Mouse (Mus musculus): Measurements from ENCODE around the gene Mrpl53. TPM values are rescaled to one million over a fixed set of nuclear protein-coding genes. Genes with fewer than 3 reads are reported as not detected.

Mrpl53 gene
- polyA plus RNA-seq, 1 experiment from 2014 or later: 124 TPM

MicroRNA genes within 50 kb of the gene (microRNA counts, 519-probe panel; counts per million panel counts)
- microRNA mmu-miR-3470a+mmu-miR-3470b: 470 counts per million, percentile 58 among the panel's probes with 10 or more counts

Small RNA genes lying within 50 kb of the gene (microRNA-seq; reads per million reads assigned to microRNA genes)
- not detected for gene Mir3470a

Other genes starting within 250 kb of the Mrpl53 start
- gene Sema4f, start 169.3 kb upstream of the Mrpl53 start, polyA plus RNA-seq (2016; fragmentation: Nextera tagmentation; extraction: Ambion mirVana): 10.8 and 10.9 TPM in 2 replicates
- 0.20 and 1.1 TPM in 2 replicates for gene M1ap, start 162.1 kb upstream of the Mrpl53 start, polyA plus RNA-seq (2016; fragmentation: Nextera tagmentation; extraction: Ambion mirVana)
- 8.5 and 10.3 TPM in 2 replicates for gene Dok1, start 75.6 kb upstream of the Mrpl53 start, polyA plus RNA-seq (2016; fragmentation: Nextera tagmentation; extraction: Ambion mirVana)
- 16.8 and 19.2 TPM in 2 replicates for gene Loxl3, start 74.9 kb upstream of the Mrpl53 start, polyA plus RNA-seq (2016; fragmentation: Nextera tagmentation; extraction: Ambion mirVana)
- 149 and 158 TPM in 2 replicates for gene Aup1, start 54.5 kb upstream of the Mrpl53 start, polyA plus RNA-seq (2016; fragmentation: Nextera tagmentation; extraction: Ambion mirVana)
- gene Htra2, start 53.8 kb upstream of the Mrpl53 start, polyA plus RNA-seq (2016; fragmentation: Nextera tagmentation; extraction: Ambion mirVana): 59.9 and 63.4 TPM in 2 replicates
- gene Dqx1, start 51.2 kb upstream of the Mrpl53 start, polyA plus RNA-seq (2016; fragmentation: Nextera tagmentation; extraction: Ambion mirVana): 0.76 and 1.2 TPM in 2 replicates
- 4.4 and 6.0 TPM in 2 replicates for gene Tlx2, start 38.7 kb upstream of the Mrpl53 start, polyA plus RNA-seq (2016; fragmentation: Nextera tagmentation; extraction: Ambion mirVana)
- 39.1 and 39.5 TPM in 2 replicates for gene Pcgf1, start 31.2 kb upstream of the Mrpl53 start, polyA plus RNA-seq (2016; fragmentation: Nextera tagmentation; extraction: Ambion mirVana)
- 0.69 TPM in 1 of 2 replicates, not detected in the other for gene Lbx2, start 22.7 kb upstream of the Mrpl53 start, polyA plus RNA-seq (2016; fragmentation: Nextera tagmentation; extraction: Ambion mirVana)
- 3.3 and 3.9 TPM in 2 replicates for gene Ccdc142, start 7.4 kb upstream of the Mrpl53 start, polyA plus RNA-seq (2016; fragmentation: Nextera tagmentation; extraction: Ambion mirVana)
- gene Gm42688, start 7.4 kb upstream of the Mrpl53 start, polyA plus RNA-seq (2016; fragmentation: Nextera tagmentation; extraction: Ambion mirVana): 3.6 and 5.0 TPM in 2 replicates
- gene Mogs, start 6.5 kb downstream of the Mrpl53 start, polyA plus RNA-seq (2016; fragmentation: Nextera tagmentation; extraction: Ambion mirVana): 42.6 TPM in 2 replicates
- 206 and 212 TPM in 2 replicates for gene Wbp1, start 12.5 kb downstream of the Mrpl53 start, polyA plus RNA-seq (2016; fragmentation: Nextera tagmentation; extraction: Ambion mirVana)
- gene Ino80b, start 16.4 kb downstream of the Mrpl53 start, polyA plus RNA-seq (2016; fragmentation: Nextera tagmentation; extraction: Ambion mirVana): 19.6 and 19.9 TPM in 2 replicates
- 40.7 and 42.6 TPM in 2 replicates for gene Rtkn, start 26.4 kb downstream of the Mrpl53 start, polyA plus RNA-seq (2016; fragmentation: Nextera tagmentation; extraction: Ambion mirVana)
- gene Wdr54, start 47.4 kb downstream of the Mrpl53 start, polyA plus RNA-seq (2016; fragmentation: Nextera tagmentation; extraction: Ambion mirVana): 11.2 and 11.5 TPM in 2 replicates
- gene 1700003E16Rik, start 47.4 kb downstream of the Mrpl53 start, polyA plus RNA-seq (2016; fragmentation: Nextera tagmentation; extraction: Ambion mirVana): 4.4 and 5.2 TPM in 2 replicates
- gene Dctn1, start 56.9 kb downstream of the Mrpl53 start, polyA plus RNA-seq (2016; fragmentation: Nextera tagmentation; extraction: Ambion mirVana): 158 and 168 TPM in 2 replicates
- gene Slc4a5, start 110.8 kb downstream of the Mrpl53 start, polyA plus RNA-seq (2016; fragmentation: Nextera tagmentation; extraction: Ambion mirVana): 5.0 and 6.1 TPM in 2 replicates
- 29.8 and 30.0 TPM in 2 replicates for gene Mthfd2, start 216.9 kb downstream of the Mrpl53 start, polyA plus RNA-seq (2016; fragmentation: Nextera tagmentation; extraction: Ambion mirVana)
- 52.5 and 55.4 TPM in 2 replicates for gene Mob1a, start 217.0 kb downstream of the Mrpl53 start, polyA plus RNA-seq (2016; fragmentation: Nextera tagmentation; extraction: Ambion mirVana)
- gene Bola3, start 240.1 kb downstream of the Mrpl53 start, polyA plus RNA-seq (2016; fragmentation: Nextera tagmentation; extraction: Ambion mirVana): 88.5 and 92.1 TPM in 2 replicates